Mouse (Mus musculus) kidney, adult 18-20 months (tissue): Measurements from ENCODE around the gene Krt88.

Source experiments
- DNase-seq: peaks from one replicate; pipeline ENCODE4 v3.0.0; 2021

Gene Krt88

DNA sequence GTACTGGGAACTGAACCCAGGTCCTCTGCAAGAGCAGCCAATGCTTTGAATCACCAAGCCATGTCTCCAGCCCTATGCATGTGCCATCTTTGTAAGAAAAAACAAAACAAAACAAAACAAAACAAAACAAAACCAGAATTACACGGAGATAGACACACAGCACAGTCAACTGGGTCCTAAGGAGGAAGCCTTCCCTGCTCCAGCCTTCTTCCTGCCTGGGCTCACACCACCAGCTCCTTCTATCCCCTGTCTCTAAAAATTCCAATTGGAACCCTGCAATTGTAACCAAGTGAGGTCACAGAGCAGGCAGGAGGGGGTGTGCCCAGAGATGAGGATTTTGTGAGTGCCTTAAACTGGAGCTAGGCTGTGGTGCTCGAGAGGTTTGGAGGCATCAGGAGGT is at the start of gene Krt88:
Gene Krt88 (plus strand): TSS at position 301 of the 400 bp plus-strand sequence.
- no peak for DNase-seq

DNA sequence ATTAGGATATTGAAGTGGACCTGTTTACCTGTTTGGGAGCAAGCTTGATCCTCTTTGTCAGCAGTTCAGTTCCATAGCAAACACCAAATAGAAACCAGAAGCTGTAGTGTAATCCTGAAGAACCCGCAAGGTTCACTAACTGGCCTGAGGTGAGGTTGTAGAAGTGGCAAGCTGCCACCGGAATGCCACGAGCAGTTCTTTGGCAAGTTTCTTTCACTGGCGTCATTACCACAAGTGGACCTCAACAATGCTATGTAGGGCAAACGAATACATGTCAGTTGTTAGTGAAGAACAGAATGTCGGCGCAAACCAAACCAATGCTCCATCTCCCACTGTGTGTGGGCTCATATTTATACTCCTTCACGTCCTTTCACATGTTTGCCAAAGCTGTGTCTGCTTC is 49.3 kb upstream of the Krt88 start:
- DNase-seq = no peak

DNA sequence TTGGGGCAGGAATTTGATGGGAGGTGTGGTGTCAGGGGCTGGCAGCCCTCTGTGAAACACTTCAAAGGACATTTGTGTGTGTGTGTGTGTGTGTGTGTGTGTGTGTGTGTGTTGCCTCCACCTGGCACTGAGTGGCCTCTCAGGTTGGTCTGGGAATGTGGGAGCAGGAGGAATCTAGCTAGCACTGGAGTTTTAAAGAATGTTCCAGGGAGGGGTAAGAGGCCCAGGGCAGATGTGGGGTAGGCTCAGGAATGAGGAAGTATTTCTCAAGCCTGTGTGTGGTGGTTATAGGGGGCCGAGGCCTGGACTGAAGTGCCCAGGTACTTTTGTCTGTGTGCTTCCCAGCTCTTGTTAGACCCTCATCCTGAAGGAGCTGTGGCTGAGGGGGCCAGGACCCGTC is 36.8 kb upstream of the Krt88 start, which contains the start of gene Krt7:
Gene Krt7 (plus strand): TSS at position 269 of the 400 bp plus-strand sequence.
- DNase-seq = peak; percentile 47

DNA sequence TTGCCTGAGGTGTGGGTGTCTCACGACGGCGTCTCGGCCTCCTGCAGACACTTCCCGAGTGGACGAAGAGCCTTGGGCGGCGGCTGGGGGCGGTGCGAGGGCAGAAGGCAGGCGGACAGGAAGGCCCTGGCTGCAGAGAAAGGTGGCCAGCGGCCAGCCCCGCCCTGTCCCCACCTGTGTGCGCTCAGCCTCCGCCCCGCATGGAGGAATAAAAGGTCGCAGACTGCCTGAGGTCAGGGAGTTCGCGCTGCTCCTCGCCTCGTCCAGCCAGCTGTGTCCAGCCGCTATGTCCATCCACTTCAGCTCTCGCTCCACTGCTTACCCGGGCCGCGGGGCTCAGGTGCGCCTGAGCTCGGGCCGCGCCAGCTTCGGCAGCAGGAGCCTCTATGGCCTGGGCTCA is 35.4 kb upstream of the Krt88 start:
- peak; percentile 81 for DNase-seq

DNA sequence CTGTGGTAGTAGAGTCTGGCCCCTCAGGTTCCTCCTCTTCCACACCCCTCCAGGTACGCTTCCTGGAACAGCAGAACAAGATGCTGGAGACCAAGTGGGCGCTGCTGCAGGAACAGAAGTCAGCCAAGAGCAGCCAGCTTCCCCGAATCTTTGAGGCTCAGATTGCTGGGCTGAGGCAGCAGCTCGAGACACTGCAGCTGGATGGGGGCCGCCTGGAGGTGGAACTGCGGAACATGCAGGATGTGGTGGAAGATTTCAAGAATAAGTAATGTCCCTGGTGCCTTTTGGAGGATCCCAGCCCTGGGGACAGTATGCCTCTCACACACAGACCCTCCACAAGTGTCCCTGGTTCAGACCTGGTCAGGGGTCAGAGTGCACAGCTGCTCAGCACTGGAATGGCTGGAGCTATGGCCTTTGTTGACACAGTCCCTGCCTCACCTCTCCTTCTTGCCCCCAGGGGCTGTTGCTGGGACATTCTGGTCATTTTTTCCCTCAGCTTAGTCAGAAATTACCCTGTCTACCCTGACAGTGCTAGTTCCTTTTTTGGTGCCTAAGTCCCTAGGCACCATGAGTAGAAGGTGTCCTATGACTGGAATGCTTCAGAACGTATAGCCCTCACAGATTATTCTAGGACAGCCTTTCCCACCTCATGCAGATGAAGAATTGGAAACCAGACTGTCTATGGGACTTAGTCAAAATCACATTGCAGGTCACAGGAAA is 33.5 kb upstream of the Krt88 start:
- peak; percentile 27 for DNase-seq

DNA sequence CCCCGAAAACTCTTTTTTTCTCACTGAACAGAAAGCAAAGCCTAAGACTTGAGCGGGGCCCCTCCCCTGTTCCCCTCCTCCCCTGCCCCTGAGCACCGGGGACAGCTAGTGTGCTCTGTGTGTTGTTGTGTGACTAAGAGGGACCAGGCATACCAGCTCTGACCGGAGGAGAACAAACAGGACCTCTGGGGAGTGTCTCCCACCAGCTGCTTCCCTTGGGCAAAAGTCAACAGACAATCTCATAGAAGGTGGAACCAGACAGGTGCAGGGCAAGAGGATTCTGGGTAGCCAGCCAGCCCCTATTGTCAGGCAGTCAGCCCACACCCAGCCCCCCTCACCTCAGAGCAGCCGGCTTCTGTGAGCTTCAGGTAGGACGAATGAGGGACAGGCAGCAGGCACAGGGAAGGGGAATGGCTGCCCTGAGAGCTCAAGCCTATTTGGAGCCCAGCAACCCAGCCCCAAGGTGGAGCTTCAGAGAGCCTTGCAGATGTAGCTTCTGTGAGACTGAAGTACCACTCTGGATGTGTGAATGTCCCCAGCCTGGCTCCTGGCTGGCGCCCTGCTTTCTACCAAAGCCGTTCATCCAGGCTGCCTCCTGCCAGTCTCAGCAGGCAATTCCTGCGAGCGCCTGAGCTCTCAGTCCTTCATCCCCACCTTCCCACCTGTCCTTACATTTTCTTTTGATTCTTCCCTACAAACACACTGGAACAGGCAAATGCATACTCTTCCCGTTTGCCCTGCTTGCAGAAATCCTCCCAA is 32.6 kb upstream of the Krt88 start:
- no peak for DNase-seq

DNA sequence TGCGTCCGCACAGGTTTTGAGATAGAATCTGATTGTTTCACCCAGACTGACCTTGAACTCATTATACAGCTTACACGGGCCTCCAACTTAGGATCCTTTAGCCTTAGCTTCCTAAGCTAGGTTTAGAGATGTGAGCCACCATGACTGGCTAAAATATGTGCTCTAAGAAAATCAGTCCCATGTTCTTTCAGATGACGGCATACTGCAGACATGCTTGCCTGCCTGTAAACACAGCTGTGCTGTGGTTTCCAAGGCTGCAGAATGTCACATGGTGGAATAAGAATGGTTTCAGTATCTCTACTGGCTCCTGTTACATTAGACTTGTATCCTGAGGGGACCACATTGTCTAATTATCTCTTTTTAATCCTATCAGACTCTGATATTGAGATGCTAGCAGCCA is 28.6 kb upstream of the Krt88 start:
- DNase-seq = no peak

DNA sequence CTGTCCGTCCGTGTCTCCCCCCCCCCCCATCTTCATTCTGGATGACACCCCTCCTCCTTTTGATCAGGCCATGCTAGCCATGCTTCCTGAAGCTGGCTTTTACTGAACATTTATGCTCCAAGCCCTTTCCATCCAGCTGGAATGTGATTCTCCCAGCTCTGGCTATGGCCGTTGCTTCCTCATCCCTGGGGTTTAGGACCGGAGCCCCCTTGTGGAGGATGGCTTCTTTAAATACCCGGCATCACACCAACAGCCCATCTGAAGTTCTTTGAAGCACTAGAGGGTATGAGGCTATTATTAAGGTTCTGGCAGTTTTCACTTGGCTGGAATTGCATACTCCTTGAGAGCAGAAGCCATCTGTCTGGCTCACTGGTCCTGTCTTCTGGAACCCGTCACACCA is 26.6 kb upstream of the Krt88 start:
- no peak for DNase-seq

DNA sequence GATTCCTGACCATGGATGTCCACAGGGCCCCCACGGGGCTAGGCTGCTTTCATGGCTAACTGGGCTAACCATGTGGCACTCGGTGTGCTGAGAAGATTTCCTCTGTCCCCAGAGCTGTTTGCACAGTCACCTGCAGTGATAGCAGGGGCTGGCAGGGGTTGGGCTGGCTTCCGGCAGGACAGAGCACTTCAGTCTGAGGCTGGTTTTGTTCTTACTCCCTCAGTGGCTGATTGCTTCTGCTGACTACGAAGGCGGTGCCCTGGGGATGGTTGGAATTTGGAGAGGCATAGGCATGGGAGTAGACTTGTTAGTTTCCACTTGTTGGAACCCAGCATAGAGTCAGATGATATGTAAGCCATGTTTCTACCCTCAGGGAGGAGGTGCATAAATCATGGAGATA is 22.6 kb upstream of the Krt88 start:
- DNase-seq = no peak

DNA sequence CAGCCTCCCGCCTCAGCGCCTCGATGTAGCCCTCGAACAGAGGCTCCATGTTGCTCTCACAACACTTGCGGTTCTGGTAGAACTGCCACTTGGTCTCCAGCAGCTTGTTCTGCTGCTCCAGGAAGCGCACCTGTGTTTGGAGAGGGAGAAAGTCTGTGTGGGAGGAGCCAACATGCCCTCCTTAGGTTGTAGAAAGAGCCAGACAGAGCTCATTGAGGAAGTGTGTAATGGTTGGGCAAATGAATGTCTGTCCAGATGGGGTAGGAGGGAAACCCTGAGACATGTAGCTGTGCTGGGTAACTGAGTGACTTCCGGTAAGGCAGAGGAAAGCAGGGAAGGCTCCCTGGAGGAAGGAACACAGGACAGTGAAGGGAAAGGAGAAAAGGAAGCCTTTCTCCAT is 10.9 kb upstream of the Krt88 start:
- DNase-seq = no peak

DNA sequence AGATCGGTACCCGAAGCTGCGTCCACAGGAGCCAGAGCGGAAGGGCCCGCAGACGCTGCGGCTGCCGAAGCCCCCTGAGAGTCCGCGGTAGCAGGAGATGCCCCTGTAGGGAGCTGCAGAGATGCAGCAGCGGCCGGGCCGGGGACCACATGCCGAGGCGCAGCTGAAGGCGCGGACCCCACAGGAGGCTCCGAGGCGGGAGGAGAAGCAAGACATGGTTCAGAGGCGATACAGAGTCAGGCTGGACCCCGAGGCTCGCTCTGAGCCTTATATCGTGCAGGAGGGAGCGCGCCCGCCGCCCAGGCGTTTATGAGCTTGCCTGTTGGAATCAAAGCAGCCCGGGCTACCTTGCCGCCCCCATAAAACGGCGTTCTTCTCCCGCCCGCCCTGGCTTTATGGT is 9.0 kb upstream of the Krt88 start, which contains the start of gene Krt87:
Gene Krt87 (minus strand): TSS at position 250 of the 400 bp plus-strand sequence.
- DNase-seq = no peak

DNA sequence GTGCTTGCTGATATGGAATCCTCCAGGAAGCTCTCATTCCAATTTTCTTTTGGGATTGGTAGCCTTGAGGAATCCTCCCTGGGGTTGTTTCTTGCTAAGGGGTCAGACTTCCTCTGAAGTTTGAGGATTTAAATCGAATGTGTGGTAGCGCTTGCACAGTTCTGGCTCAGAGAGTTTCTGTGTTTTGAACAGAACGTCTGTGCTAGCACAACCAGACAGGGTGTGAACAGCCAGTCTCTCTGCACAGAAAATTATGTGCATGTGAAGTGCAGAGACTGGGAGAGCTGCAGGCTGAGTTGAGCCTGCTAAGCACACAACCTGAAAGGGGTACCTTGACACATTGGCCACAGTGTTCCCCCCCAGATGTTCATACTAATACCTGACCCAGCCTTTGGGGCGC is 6.7 kb upstream of the Krt88 start:
- DNase-seq = no peak

DNA sequence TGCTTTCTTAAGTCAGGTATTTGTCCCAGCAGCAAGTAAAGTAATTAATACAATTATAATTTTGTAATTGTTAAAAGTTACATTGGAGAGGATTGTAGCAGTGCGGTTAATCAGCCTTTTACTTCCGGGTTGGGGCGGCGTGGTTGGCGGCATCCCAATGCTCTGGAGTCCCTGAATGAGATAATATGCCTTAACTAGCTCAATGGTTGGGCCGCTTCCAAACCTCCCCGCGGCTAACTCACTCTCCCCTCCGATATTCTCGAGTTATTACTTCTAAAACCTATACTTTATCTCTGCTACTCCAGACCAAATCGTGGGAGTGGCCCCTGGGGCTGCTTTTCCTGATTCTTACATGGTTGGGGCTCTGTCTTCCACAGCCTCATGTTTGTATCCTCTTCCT is 972 bp upstream of the Krt88 start:
- no peak for DNase-seq

DNA sequence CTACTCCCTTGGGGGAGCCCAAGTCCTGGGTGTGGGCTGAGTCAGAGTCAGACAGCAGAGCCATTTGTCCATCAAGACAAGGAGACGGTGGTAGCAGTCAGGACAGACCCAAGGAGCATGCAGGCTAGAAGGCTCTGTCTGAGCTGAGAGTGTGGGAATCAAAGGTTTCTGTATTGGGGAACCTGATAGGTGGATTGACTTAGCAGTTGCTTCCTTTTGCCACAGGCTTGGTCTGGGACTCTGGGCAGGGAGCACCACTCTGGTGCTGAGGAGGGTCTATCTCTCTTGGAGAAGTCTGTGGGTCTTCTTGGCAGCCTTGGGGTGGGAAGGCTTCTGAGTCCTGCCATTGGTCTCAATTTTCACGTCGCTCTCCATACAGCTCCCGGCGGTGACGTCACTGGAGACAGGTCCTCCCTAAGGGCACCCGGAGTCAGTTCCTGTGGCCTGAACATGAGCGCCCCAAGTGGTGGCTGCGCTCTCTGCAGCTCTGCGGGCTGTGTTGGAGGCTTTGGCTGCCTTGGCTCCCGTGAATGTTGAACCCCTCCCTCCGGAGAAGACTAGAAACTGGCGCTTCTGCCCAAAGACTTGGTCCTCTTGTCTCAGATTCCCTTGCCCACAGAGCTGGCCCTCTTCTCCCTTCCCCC is 5.7 kb downstream of the Krt88 start:
- DNase-seq = peak; percentile 84

DNA sequence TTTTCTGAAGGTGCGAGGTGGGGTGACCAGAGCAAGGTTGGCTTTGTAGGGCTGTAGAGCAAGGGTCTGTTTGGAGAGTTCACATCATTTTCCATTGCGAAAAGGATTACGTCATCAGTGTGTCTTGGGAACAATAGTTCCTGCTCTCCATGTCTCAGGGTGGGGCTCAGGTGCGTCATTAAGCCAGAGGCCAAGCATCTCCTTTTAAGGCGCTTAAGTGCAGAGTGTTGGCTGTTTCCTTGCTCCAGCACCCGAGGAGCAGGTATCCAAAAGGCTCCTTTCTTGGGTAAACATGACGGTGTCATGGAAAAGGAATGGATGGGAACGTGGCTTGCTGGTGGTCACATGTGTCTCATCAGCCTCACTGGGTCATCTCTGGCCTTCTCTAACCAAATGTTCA is 7.2 kb downstream of the Krt88 start:
- DNase-seq = no peak

DNA sequence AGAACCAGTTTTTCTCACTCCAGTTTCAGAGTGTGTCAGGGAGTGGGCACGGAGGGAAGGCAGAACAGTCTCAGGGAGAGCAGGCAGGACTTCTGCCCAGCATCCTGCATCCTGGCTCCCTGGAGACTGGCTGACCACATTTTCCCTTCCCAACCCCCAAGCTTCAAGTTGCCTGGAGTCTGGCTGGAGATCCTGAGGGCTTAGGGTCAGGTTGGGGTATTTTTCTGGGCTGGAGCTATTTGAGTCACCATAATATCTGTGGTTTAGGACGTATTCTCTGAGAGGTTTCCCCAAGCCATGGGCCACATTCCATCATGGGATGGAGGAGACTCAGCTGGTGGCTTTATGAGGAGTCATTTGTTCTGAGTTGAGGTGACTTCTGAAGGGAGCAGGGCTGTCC is 7.7 kb downstream of the Krt88 start:
- no peak for DNase-seq

DNA sequence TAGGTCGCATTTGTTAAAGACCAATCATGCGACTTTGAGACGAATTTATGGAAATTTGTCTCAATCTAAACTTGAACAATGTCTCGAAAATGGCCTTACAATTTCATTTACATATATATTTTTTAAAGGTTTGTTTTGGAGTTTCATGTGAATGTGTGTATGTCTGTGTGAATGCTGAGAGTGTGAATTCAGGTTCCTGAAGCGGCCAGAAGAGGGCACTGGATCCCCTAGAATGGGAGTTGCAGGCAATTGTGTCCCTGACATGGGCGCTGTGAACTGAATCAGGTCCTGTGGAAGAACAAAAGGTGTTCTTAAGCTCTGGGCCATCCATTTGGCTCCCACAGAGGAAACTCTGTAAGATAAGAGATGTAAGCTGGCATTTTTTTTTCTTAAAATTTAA is 8.3 kb downstream of the Krt88 start:
- no peak for DNase-seq

DNA sequence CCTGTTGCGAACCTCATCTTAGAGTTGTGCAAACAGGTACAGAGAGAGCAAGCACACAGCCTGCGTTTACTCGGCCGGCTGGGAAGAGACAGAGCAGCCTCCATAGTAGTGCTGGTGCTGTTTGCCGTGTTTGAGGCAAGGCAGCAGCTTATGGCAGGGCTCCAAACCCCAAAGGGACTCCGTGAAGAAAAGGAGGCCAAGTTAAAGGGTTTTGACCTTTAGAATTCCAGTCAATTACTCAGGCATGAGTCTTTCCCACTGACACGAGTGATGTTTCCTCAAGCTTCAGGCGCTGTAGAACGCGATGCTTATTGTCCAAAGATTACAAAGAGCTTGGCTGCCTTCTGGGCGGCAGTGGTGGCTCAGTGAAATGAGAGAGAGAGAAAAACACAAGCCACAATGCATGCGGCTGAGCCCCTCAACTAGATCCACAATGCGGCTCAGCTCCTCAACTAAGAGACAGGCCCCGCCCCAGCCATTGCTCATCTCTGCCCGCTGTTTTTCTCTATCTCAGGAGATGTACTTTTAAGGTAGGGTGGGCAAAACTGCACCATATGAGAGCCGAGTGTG is 10.9 kb downstream of the Krt88 start:
- peak; percentile 21 for DNase-seq

DNA sequence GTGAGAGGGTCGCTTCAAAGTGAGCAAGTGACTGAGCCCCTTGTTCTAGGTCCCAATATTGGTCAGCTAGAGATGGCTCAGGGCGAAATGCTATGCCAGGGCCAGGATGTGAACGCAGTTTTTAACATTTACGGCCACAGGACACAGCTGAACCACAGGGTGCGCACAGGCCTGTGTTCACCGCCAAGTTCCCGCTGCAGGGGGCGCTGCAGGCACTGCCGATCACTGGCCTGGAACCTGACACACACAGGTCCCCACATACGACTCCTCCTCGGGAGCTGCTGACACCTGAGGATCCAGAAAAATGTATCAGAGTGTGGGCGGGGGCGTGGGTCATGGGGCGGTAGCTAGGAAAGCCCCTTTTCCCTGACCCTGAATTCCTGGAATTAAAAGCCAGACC is 11.7 kb downstream of the Krt88 start:
- DNase-seq = no peak

DNA sequence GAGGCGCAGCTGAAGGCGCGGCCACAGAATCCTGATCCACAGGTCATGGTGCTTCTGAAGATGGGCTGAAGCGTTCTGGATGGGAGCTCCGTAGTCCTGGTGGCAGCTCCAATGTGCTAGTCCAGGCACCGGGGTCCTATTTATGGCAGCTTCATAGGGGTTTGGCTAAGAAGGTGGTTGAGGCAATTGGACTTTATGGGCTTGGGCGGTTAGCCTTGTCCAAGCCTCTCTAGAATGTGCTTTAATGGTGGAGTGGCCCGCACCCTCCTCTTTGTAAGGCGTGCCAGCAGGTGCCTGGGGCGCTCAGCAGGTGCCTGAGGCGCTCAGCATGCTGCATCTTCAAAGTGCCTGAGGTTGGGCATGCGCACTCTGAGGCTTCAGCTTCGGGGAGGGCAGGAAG is 16.1 kb downstream of the Krt88 start, which contains the start of gene Krt81:
Gene Krt81 (minus strand): TSS at position 101 of the 400 bp plus-strand sequence.
- DNase-seq = no peak

DNA sequence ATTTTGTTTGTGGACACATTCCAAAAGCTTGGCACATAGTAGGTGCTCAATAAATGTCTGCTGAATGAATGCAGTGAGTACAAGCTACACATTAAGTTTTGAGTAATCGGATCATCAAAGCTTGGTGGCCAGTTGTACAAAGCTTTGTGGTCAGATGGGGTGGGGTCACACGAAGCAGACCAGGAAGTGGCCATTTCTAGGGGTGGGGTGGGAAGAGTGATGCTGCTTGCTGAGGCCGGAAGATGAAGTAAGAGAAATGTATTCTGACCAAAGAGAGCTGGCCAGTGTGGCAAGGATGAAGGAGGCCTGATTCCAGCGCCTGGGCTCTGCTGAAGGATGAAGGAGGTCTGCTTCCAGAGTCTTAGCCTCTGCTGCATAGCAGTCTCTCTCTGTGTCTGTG is 21.5 kb downstream of the Krt88 start:
- DNase-seq = no peak

DNA sequence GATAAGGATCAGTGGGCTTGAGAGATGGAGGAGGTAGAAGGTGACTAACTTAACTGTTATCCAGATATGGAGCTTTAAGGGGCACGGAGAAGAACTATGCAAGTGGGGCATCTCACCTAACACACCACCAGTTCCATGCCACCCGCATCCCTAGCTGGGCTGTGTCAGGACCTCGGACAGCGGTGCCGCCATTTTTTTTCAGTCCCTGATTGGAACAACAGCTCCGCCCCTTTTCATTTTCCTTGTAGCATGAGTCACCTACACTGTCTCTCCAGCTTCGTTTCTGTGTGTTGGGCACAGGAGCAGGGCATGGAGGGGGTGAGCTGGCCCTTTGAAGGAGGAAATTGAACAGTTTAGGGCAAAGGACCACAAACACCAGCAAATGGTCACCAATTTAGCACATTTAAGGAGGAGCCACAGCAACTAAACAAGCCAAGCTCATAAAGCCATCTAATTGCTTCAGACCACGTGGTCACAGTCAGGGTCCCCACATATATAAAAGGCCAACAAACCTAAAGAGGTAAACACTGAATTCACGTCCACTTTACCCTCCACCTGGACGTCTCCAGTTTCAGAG is 25.5 kb downstream of the Krt88 start, which contains the start of gene Krt86:
Gene Krt86 (plus strand): TSS at position 527 of the 577 bp plus-strand sequence.
- DNase-seq = no peak
